14 mouse cellular contexts compared by ENCODE assay signal in genomic region chr13:12133549-12133948, GRCm38 (mm10). TPM values are rescaled to one million over a fixed set of nuclear protein-coding genes. Genes with fewer than 3 reads are reported as not detected.
DNase-seq lines count a peak whose midpoint lies in the region.
"Had no signal": no experiment of that assay in that cellular context is flagged by ENCODE, and none has a peak within 500 bp of the region (broad histone marks: within the 10 kb centered on the region; RNA-seq: fewer than 3 reads in every experiment).

No protein-coding gene starts in this region.

- peak; percentile 22 for DNase-seq in adrenal gland, adult 2 months
- no peak for DNase-seq in adrenal gland, adult 18-20 months (ENCODE audit: low spot score in 2 of 2)
- peak; percentile 84 to 87 for DNase-seq in heart, adult 9 months (ENCODE audit: low spot score in 2 of 2)
- DNase-seq in heart, postnatal 14 days, result peak; percentile 57 to 75
- peak; percentile 45 for DNase-seq in lung, postnatal 10 days
- no peak for DNase-seq in layer of hippocampus, adult 9-10 months (ENCODE audit: low spot score)
- no peak for DNase-seq in neural tube, embryonic 10.5 days (ENCODE audit: extremely low spot score, low spot score)
- DNase-seq in gastrocnemius, postnatal 36 days, result no peak
- DNase-seq: cerebellum, adult 9-11 months; forebrain, postnatal 0 days; gastrocnemius, postnatal 25 days; spleen, adult 18-20 months; thymus, postnatal 4 days had no signal

- intact Hi-C loops in heart, postnatal 14 days (cut with DNase I), result loop anchor here (5.0 kb wide), 1 partner anchor 64 kb away; no protein-coding TSS in a partner anchor
- intact Hi-C loops in gastrocnemius, postnatal 36 days (cut with DNase I), result no loop called here

RNA-seq across cellular contexts. Expression of gene Ryr2, which starts 26.8 kb away (rescaled TPM):
- total RNA-seq in adrenal gland, adult 2 months (2021), result 10 to 100 TPM; 13.9 to 14.7 TPM
- 0.36 and 0.37 TPM in 2 replicates for polyA plus RNA-seq in adrenal gland, adult 2 months (2012; rRNA removed)
- 10 to 100 TPM; 12.3 to 20.0 TPM for total RNA-seq in adrenal gland, adult 18-20 months (2021)
- 1,000 to 10,000 TPM in 1 of 2 experiments, 100 to 1,000 TPM in 1; 977 to 1,003 TPM for total RNA-seq in heart, postnatal 14 days (2021)
- total RNA-seq in gastrocnemius, postnatal 36 days (2021), result under 1 TPM; 0.10 to 0.12 TPM
- polyA plus RNA-seq: erythroblast, embryonic 14.5 days had no signal

Comparison
In these comparisons a context has a peak if more than half of its experiments do, and no peak if none do; other contexts are left out.
1. DNase-seq: peak in adrenal gland, adult 2 months (single experiment), heart, adult 9 months (2 of 2), heart, postnatal 14 days (2 of 2) and lung, postnatal 10 days (single experiment); none in adrenal gland, adult 18-20 months (0 of 2), layer of hippocampus, adult 9-10 months (single experiment), neural tube, embryonic 10.5 days (single experiment) and gastrocnemius, postnatal 36 days (0 of 2).
2. RNA of gene Ryr2, which starts 26.8 kb away (total RNA-seq): 977 to 1,003 TPM in heart, postnatal 14 days; 12.3 to 20.0 TPM in adrenal gland, adult 18-20 months, 13.9 to 14.7 TPM in adrenal gland, adult 2 months and 0.10 to 0.12 TPM in gastrocnemius, postnatal 36 days; every median in the first group is over 10 times any median in the second.